ENCODE assay signal across 8 mouse cellular contexts in genomic region chr16:18687367-18687766, GRCm38 (mm10). TPM values are rescaled to one million over a fixed set of nuclear protein-coding genes. Genes with fewer than 3 reads are reported as not detected.
A peak's percentile ranks its signal among the peaks of the same experiment; 100 is the strongest.
DNase-seq lines count a peak whose midpoint lies in the region; ATAC-seq lines count a peak whose summit lies in the region.

No protein-coding gene starts in this region.

- peak; percentile 28 for DNase-seq in MEL-GATA-1-ER (ENCODE audit: extremely low read depth, low read depth)
- peak; percentile 83 for DNase-seq in cerebellum, adult 9-10 months
- peak; percentile 88 for DNase-seq in hindbrain, embryonic 11.5 days (ENCODE audit: low spot score)
- DNase-seq in layer of hippocampus, postnatal 25 days (ENCODE audit: extremely low spot score in 1 of 2, low spot score in 1 of 2), result peak; percentile 13 to 37
- peak; percentile 68 for DNase-seq in lung, postnatal 25 days (ENCODE audit: low spot score)
- DNase-seq in ovary, postnatal 36 days (ENCODE audit: low spot score), result peak; percentile 75
- peak; percentile 21 for DNase-seq in urinary bladder, postnatal 10 days (ENCODE audit: low spot score)

- 2% methylated on average over 8 of the region's 8 CpGs for WGBS in hindbrain, embryonic 11.5 days

- no peaks in the 10 kb centered on the region for H3K27me3 ChIP-seq in hindbrain, embryonic 11.5 days (ENCODE audit: control insufficient read depth, insufficient read depth, low read length)

- H3K4me3 ChIP-seq in hindbrain, embryonic 11.5 days (ENCODE audit: low read depth, low read length), result no peak overlapping the region

- no peaks in the 10 kb centered on the region for H3K9me3 ChIP-seq in hindbrain, embryonic 11.5 days (ENCODE audit: control insufficient read depth, low read length)

- peak; percentile 45; the same call in 1 of the 2 replicates for ATAC-seq in frontal cortex, adult (ENCODE audit: low TSS enrichment)
- ATAC-seq in hindbrain, embryonic 11.5 days (ENCODE audit: low FRiP score), result peak; percentile 72

- H3K4me2 ChIP-seq in hindbrain, embryonic 11.5 days (replicated peaks; ENCODE audit: low read depth, low read length), result peak overlapping the region; percentile 33; the same call in 1 of the 2 replicates

- peak overlapping the region; percentile 55 for H3K27ac ChIP-seq in hindbrain, embryonic 11.5 days (ENCODE audit: low read depth, low read length)

- H3K36me3 ChIP-seq in hindbrain, embryonic 11.5 days (ENCODE audit: control insufficient read depth, insufficient read depth, low read length), result no peaks in the 10 kb centered on the region

- peak overlapping the region; percentile 20; the same call in 1 of the 2 replicates for H3K9ac ChIP-seq in hindbrain, embryonic 11.5 days (ENCODE audit: low read depth, low read length)

- peaks cover 8% of the 10 kb centered on the region for H3K4me1 ChIP-seq in hindbrain, embryonic 11.5 days (replicated peaks; ENCODE audit: control insufficient read depth, insufficient read depth, low read length)

RNA-seq across cellular contexts. Expression of gene Sept5, which starts 57.6 kb away (rescaled TPM):
- 63.4 and 64.4 TPM in 2 replicates for polyA plus RNA-seq in hindbrain, embryonic 11.5 days (2014; fragmentation: Nextera tagmentation; extraction: Ambion mirVana)
- total RNA-seq in layer of hippocampus, postnatal 25 days (2021), result 100 to 1,000 TPM; 600 to 645 TPM

Comparison
In these comparisons a context has a peak if more than half of its experiments do, and no peak if none do; other contexts are left out.
1. DNase-seq: peak in every context shown above with its lines; median percentile 88 in hindbrain, embryonic 11.5 days; 83 in cerebellum, adult 9-10 months; 75 in ovary, postnatal 36 days; 68 in lung, postnatal 25 days; 28 in MEL-GATA-1-ER; 25 in layer of hippocampus, postnatal 25 days; 21 in urinary bladder, postnatal 10 days.